Comparison of ENCODE assay signal across 9 mouse cellular contexts in the genomic region with DNA sequence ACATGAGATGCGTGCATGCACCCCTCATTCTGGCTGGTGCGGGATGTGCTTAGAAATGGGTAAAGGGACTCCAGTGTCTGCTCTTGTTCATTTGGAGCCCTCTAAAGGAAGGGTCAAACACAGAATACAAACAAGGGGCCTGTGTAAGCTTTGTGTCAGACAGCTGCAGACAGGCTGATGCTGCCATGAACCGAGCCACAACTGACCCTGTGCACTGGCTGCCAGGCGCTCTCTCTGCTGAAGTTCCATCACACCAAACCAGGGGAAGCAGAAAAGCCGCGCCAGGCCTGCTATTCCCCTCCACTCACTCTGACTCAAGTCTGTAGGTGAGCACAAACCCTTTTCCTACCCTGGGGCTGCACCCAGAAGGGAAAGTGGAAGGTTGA. TPM values are rescaled to one million over a fixed set of nuclear protein-coding genes. Genes with fewer than 3 reads are reported as not detected.
A peak's percentile ranks its signal among the peaks of the same experiment; 100 is the strongest.
DNase-seq lines count a peak whose midpoint lies in the region; ATAC-seq and TF ChIP-seq lines count a peak whose summit lies in the region.
"Had no signal": no experiment of that assay in that cellular context is flagged by ENCODE, and none has a peak within 500 bp of the region (broad histone marks: within the 10 kb centered on the region; RNA-seq: fewer than 3 reads in every experiment).

No protein-coding gene starts in this region.

- H3K36me3 ChIP-seq in lung, embryonic 14.5 days (ENCODE audit: insufficient read depth): no peaks in the 10 kb centered on the region
- no peaks in the 10 kb centered on the region; the same call in 1 of the 2 replicates for H3K36me3 ChIP-seq in forebrain, embryonic 10.5 days (replicated peaks)
- no peaks in the 10 kb centered on the region for H3K36me3 ChIP-seq in hindbrain, postnatal 0 days (ENCODE audit: insufficient read depth, low read length)
- no peaks in the 10 kb centered on the region for H3K36me3 ChIP-seq in neural tube, embryonic 14.5 days (ENCODE audit: control insufficient read depth, insufficient read depth, low read length)

- no peak for TF ChIP-seq POLR2A in lung, adult 2 months (IDR thresholded peaks at IDR 0.05; ENCODE audit: borderline replicate concordance, extremely low read depth, low read depth, low read length)

- H3K9me3 ChIP-seq in lung, embryonic 14.5 days (ENCODE audit: low read depth, low read length): no peaks in the 10 kb centered on the region
- H3K9me3 ChIP-seq in forebrain, embryonic 10.5 days: no peaks in the 10 kb centered on the region
- no peaks in the 10 kb centered on the region for H3K9me3 ChIP-seq in hindbrain, postnatal 0 days (ENCODE audit: low read length)
- H3K9me3 ChIP-seq in neural tube, embryonic 14.5 days (ENCODE audit: control insufficient read depth, low read length): no peaks in the 10 kb centered on the region
- H3K9me3 ChIP-seq: megakaryocyte, embryonic 14.5 days had no signal

- DNase-seq in lung, embryonic 14.5 days: no peak
- DNase-seq in lung, adult 2 months: no peak
- no peak for DNase-seq in forebrain, embryonic 10.5 days (ENCODE audit: extremely low spot score, low spot score)
- no peak for DNase-seq in hindbrain, postnatal 0 days (ENCODE audit: low spot score)
- DNase-seq in cerebellum, postnatal 4 days (ENCODE audit: low spot score in 2 of 2): no peak
- no peak for DNase-seq in thymus, postnatal 0 days (ENCODE audit: low spot score)
- DNase-seq in left cerebral cortex, adult 18-20 months (ENCODE audit: low spot score in 2 of 2): no peak

- WGBS in lung, embryonic 14.5 days: 50% methylated on average over 6 of the region's 6 CpGs
- WGBS in lung, adult 2 months: 83% methylated on average over 6 of the region's 6 CpGs
- 55% methylated on average over 6 of the region's 6 CpGs for WGBS in forebrain, embryonic 10.5 days
- 50% methylated on average over 6 of the region's 6 CpGs for WGBS in hindbrain, postnatal 0 days
- WGBS in neural tube, embryonic 14.5 days: 51% methylated on average over 6 of the region's 6 CpGs

- peaks cover 43% of the 10 kb centered on the region for H3K4me1 ChIP-seq in lung, embryonic 14.5 days (ENCODE audit: insufficient read depth)
- H3K4me1 ChIP-seq in lung, adult 2 months (ENCODE audit: control insufficient read depth, insufficient read depth, low read length): no peaks in the 10 kb centered on the region; the same call in 1 of the 2 replicates
- peaks cover 67% of the 10 kb centered on the region for H3K4me1 ChIP-seq in forebrain, embryonic 10.5 days
- H3K4me1 ChIP-seq in hindbrain, postnatal 0 days (ENCODE audit: insufficient read depth, low read length): peaks cover 13% of the 10 kb centered on the region
- H3K4me1 ChIP-seq in neural tube, embryonic 14.5 days (ENCODE audit: control insufficient read depth, insufficient read depth, low read length): peaks cover 12% of the 10 kb centered on the region; the same call in 1 of the 2 replicates

- H3K4me3 ChIP-seq in lung, embryonic 14.5 days (ENCODE audit: low read depth, low read length): no peak overlapping the region
- no peak overlapping the region for H3K4me3 ChIP-seq in lung, adult 2 months (replicated peaks; ENCODE audit: extremely low read depth, low read depth, low read length)
- peak overlapping the region; percentile 27; the same call in 1 of the 2 replicates for H3K4me3 ChIP-seq in forebrain, embryonic 10.5 days
- no peak overlapping the region for H3K4me3 ChIP-seq in hindbrain, postnatal 0 days (ENCODE audit: low read length)
- H3K4me3 ChIP-seq in neural tube, embryonic 14.5 days (ENCODE audit: low read depth, low read length): no peak overlapping the region
- H3K4me3 ChIP-seq: megakaryocyte, embryonic 14.5 days had no signal

- no peak overlapping the region for H3K4me2 ChIP-seq in lung, embryonic 14.5 days
- H3K4me2 ChIP-seq in hindbrain, postnatal 0 days (ENCODE audit: low read depth, low read length): no peak overlapping the region
- H3K4me2 ChIP-seq in neural tube, embryonic 14.5 days (ENCODE audit: low read depth, low read length): no peak overlapping the region

- H3K27ac ChIP-seq in lung, embryonic 14.5 days (ENCODE audit: low read depth): peak overlapping the region; percentile 76
- peak overlapping the region; percentile 86 for H3K27ac ChIP-seq in forebrain, embryonic 10.5 days
- H3K27ac ChIP-seq in hindbrain, postnatal 0 days: peak overlapping the region; percentile 56; the same call in 1 of the 2 replicates
- H3K27ac ChIP-seq in neural tube, embryonic 14.5 days (ENCODE audit: low read depth, low read length): peak overlapping the region; percentile 61

- TF ChIP-seq CTCF in lung, embryonic 14.5 days (IDR thresholded peaks at IDR 0.05; ENCODE audit: low read depth): no peak
- TF ChIP-seq CTCF in lung, adult 2 months (IDR thresholded peaks at IDR 0.05; ENCODE audit: insufficient read depth, low read length): no peak
- no peak for TF ChIP-seq CTCF in hindbrain, postnatal 0 days (IDR thresholded peaks at IDR 0.05; ENCODE audit: low read depth)

- H3K27me3 ChIP-seq in lung, embryonic 14.5 days (ENCODE audit: insufficient read depth, low read length): no peaks in the 10 kb centered on the region
- no peaks in the 10 kb centered on the region for H3K27me3 ChIP-seq in forebrain, embryonic 10.5 days (ENCODE audit: poor library complexity, severe bottlenecking)
- no peaks in the 10 kb centered on the region for H3K27me3 ChIP-seq in hindbrain, postnatal 0 days (ENCODE audit: insufficient read depth, low read length)
- no peaks in the 10 kb centered on the region for H3K27me3 ChIP-seq in neural tube, embryonic 14.5 days (ENCODE audit: control insufficient read depth, insufficient read depth, low read length)

- peak overlapping the region; percentile 13; the same call in 1 of the 2 replicates for H3K9ac ChIP-seq in lung, embryonic 14.5 days
- no peak overlapping the region for H3K9ac ChIP-seq in hindbrain, postnatal 0 days (replicated peaks; ENCODE audit: low read length)
- H3K9ac ChIP-seq in neural tube, embryonic 14.5 days (replicated peaks; ENCODE audit: low read depth, low read length): no peak overlapping the region

- ATAC-seq in lung, embryonic 14.5 days (ENCODE audit: insufficient read depth): 0 out of 2 replicates have a peak, but pooled peaks have one; percentile 6
- 0 out of 2 replicates have a peak, but pooled peaks have one; percentile 41 for ATAC-seq in hindbrain, postnatal 0 days
- peak; percentile 32; the same call in 1 of the 2 replicates for ATAC-seq in neural tube, embryonic 14.5 days (ENCODE audit: low read depth)

RNA-seq across cellular contexts. Expression of a gene that starts 29.3 kb away (rescaled TPM):
- 23.9 and 27.3 TPM in 2 replicates for polyA plus RNA-seq in lung, embryonic 14.5 days (2014; fragmentation: Nextera tagmentation; extraction: Ambion mirVana)
- polyA plus RNA-seq in lung, adult 2 months (2012; rRNA removed): 223 and 262 TPM in 2 replicates
- 17.6 and 18.9 TPM in 2 replicates for polyA plus RNA-seq in forebrain, embryonic 10.5 days (2016; fragmentation: Nextera tagmentation; extraction: Ambion mirVana)
- total RNA-seq in hindbrain, postnatal 0 days (2014; rRNA removed): 56.0 and 66.4 TPM in 2 replicates
- polyA plus RNA-seq in hindbrain, postnatal 0 days (2015; fragmentation: Nextera tagmentation; extraction: Ambion mirVana): 12.7 and 13.7 TPM in 2 replicates
- polyA plus RNA-seq in neural tube, embryonic 14.5 days (2014; fragmentation: Nextera tagmentation; extraction: Ambion mirVana): 18.7 and 19.3 TPM in 2 replicates
- polyA plus RNA-seq in thymus, postnatal 0 days (2015; fragmentation: Nextera tagmentation; extraction: Ambion mirVana): 9.1 and 11.3 TPM in 2 replicates
- 100 to 1,000 TPM; 106 to 111 TPM for total RNA-seq in left cerebral cortex, adult 18-20 months (2021)

RNA-seq across cellular contexts. Expression of a gene that starts 58.3 kb away (rescaled TPM):
- 27.1 and 29.5 TPM in 2 replicates for polyA plus RNA-seq in lung, embryonic 14.5 days (2014; fragmentation: Nextera tagmentation; extraction: Ambion mirVana)
- 5.7 and 7.9 TPM in 2 replicates for polyA plus RNA-seq in lung, adult 2 months (2012; rRNA removed)
- polyA plus RNA-seq in forebrain, embryonic 10.5 days (2016; fragmentation: Nextera tagmentation; extraction: Ambion mirVana): 42.7 and 46.4 TPM in 2 replicates
- total RNA-seq in hindbrain, postnatal 0 days (2014; rRNA removed): 9.3 and 9.8 TPM in 2 replicates
- polyA plus RNA-seq in hindbrain, postnatal 0 days (2015; fragmentation: Nextera tagmentation; extraction: Ambion mirVana): 9.2 and 10.8 TPM in 2 replicates
- polyA plus RNA-seq in neural tube, embryonic 14.5 days (2014; fragmentation: Nextera tagmentation; extraction: Ambion mirVana): 4.5 and 5.8 TPM in 2 replicates
- 35.6 and 37.2 TPM in 2 replicates for polyA plus RNA-seq in thymus, postnatal 0 days (2015; fragmentation: Nextera tagmentation; extraction: Ambion mirVana)
- 10 to 100 TPM; 14.8 to 16.1 TPM for total RNA-seq in left cerebral cortex, adult 18-20 months (2021)
